Comparison of ENCODE assay signal across 1 mouse cellular context in the genomic region with DNA sequence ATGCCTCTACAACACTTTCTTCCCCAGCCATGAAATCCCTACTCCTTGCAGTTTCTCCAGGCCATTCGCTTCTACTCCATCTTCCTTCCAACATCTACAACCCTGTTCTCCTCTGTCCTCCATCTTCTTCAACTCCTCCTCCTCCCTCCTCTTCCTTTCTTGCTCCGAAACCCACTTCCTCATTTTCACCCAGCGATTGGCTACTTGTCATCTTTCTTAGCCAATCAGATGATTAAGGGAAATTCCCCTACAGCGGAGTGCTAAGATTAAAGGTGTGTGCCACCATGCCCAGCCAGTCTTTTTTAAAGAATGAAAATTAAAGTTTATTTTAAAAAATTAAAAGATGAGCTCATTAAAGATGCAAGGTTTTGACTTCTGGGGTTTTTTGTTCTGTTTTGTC.
TF ChIP-seq lines count a peak whose summit lies in the region.

No protein-coding gene starts in this region.

TF ChIP-seq in MEL, 35 proteins besides CTCF, POLR2A, EP300 and RAD21:
- no peak for TF ChIP-seq MYB (IDR thresholded peaks at IDR 0.05; ENCODE audit: low read depth, low read length)
- TF ChIP-seq POLR2AphosphoS5 (IDR thresholded peaks at IDR 0.05; ENCODE audit: borderline replicate concordance, low read depth, low read length): no peak
- TF ChIP-seq USF2 (IDR thresholded peaks at IDR 0.05; ENCODE audit: borderline replicate concordance in 1 of 2, insufficient read depth in 1 of 2, low read depth in 1 of 2, low read length in 2 of 2): no peak
- no peak for TF ChIP-seq POLR2AphosphoS2 (IDR thresholded peaks at IDR 0.05; ENCODE audit: low read length)
- TF ChIP-seq TBP (IDR thresholded peaks at IDR 0.05; ENCODE audit: low read depth, low read length): no peak
- no peak for TF ChIP-seq MEF2A (IDR thresholded peaks at IDR 0.05; ENCODE audit: extremely low read depth, insufficient replicate concordance, low read depth, low read length, poor library complexity, severe bottlenecking)
- TF ChIP-seq NELFE (IDR thresholded peaks at IDR 0.05; ENCODE audit: low read depth, low read length): no peak
- TF ChIP-seq RCOR1 (IDR thresholded peaks at IDR 0.05; ENCODE audit: low read depth, low read length): no peak
- TF ChIP-seq MAX (IDR thresholded peaks at IDR 0.05; ENCODE audit: low read length): no peak
